Comparison of ENCODE assay signal across 8 mouse cellular contexts in the genomic region with DNA sequence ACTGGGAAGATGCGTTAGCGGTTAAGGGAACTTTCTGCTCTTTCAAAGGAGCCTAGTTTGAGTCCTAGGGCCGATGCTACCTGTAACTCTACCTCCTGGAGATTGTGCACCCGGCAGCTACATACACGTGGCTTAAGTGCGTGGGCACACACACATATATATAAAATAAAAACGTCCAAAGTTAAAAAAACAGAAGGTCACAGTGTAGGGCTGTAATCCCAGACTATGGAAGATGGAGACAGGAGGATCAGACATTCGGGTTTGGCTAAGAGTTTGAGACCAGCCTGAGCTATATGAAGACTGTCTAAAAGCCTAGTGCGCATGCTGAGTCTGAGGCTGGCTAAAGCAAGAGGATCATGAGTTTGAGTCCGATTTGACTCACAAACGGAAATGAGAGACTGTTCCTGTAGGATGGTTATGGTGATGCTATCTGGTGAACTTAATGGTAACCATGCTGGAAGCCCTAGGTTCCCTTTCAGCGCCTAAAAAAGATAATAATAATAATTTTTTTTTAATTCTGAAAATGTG. TPM values are rescaled to one million over a fixed set of nuclear protein-coding genes. Genes with fewer than 3 reads are reported as not detected.
DNase-seq lines count a peak whose midpoint lies in the region; ATAC-seq and TF ChIP-seq lines count a peak whose summit lies in the region.

No protein-coding gene starts in this region.

- peak overlapping the region; percentile 76 for H3K27ac ChIP-seq in lung, postnatal 0 days (ENCODE audit: low read length)
- peak overlapping the region; percentile 71 for H3K27ac ChIP-seq in limb, embryonic 14.5 days (replicated peaks; ENCODE audit: low read depth, low read length)
- peak overlapping the region; percentile 91 for H3K27ac ChIP-seq in stomach, embryonic 15.5 days

- no peaks in the 10 kb centered on the region for H3K9me3 ChIP-seq in lung, postnatal 0 days (ENCODE audit: low read length)
- no peaks in the 10 kb centered on the region for H3K9me3 ChIP-seq in limb, embryonic 14.5 days (ENCODE audit: control insufficient read depth, low read length)
- H3K9me3 ChIP-seq in stomach, embryonic 15.5 days = no peaks in the 10 kb centered on the region

- ATAC-seq in lung, postnatal 0 days = no peak
- peak; percentile 63; the same call in 1 of the 2 replicates for ATAC-seq in erythroblast, adult 5-6 weeks (replicated peaks; ENCODE audit: low FRiP score, poor library complexity, severe bottlenecking)
- no peak for ATAC-seq in limb, embryonic 14.5 days (ENCODE audit: low FRiP score, low read depth)
- ATAC-seq in stomach, embryonic 15.5 days (ENCODE audit: insufficient read depth, low FRiP score, low read depth) = no peak; the same call in 1 of the 2 replicates

- no peak for DNase-seq in lung, postnatal 0 days (ENCODE audit: low spot score)
- no peak for DNase-seq in lung, postnatal 4 days
- DNase-seq in limb, embryonic 14.5 days (ENCODE audit: low spot score) = no peak
- DNase-seq in spleen, adult 12 weeks (ENCODE audit: low spot score) = no peak
- no peak for DNase-seq in cerebellum, adult 11 months
- DNase-seq in layer of hippocampus, adult 9-11 months = no peak

- no peak for TF ChIP-seq CTCF in lung, postnatal 0 days (IDR thresholded peaks at IDR 0.05)

- H3K4me3 ChIP-seq in lung, postnatal 0 days (ENCODE audit: low read depth, low read length) = peak overlapping the region; percentile 95
- H3K4me3 ChIP-seq in limb, embryonic 14.5 days (replicated peaks; ENCODE audit: low read length) = peak overlapping the region; percentile 98
- peak overlapping the region; percentile 99 for H3K4me3 ChIP-seq in stomach, embryonic 15.5 days (replicated peaks)

- H3K4me2 ChIP-seq in lung, postnatal 0 days (replicated peaks; ENCODE audit: low read depth, low read length) = peak overlapping the region; percentile 56
- H3K4me2 ChIP-seq in limb, embryonic 14.5 days (replicated peaks; ENCODE audit: low read depth, low read length, severe bottlenecking) = peak overlapping the region; percentile 70
- peak overlapping the region; percentile 68 for H3K4me2 ChIP-seq in stomach, embryonic 15.5 days

- no peak for TF ChIP-seq POLR2A in limb, embryonic 14.5 days (IDR thresholded peaks at IDR 0.05; ENCODE audit: borderline replicate concordance, extremely low read depth, insufficient read depth, insufficient read length)

- H3K4me1 ChIP-seq in lung, postnatal 0 days (ENCODE audit: insufficient read depth, low read depth, low read length) = peaks cover 9% of the 10 kb centered on the region; the same call in 1 of the 2 replicates
- 0 out of 2 replicates have a peak, but pooled peaks cover 4% of the 10 kb centered on the region for H3K4me1 ChIP-seq in limb, embryonic 14.5 days (ENCODE audit: control insufficient read depth, insufficient read depth, low read length)
- peaks cover 4% of the 10 kb centered on the region; the same call in 1 of the 2 replicates for H3K4me1 ChIP-seq in stomach, embryonic 15.5 days

- WGBS in lung, postnatal 0 days = 7% methylated on average over 12 of the region's 12 CpGs
- WGBS in limb, embryonic 14.5 days = 14% methylated on average over 12 of the region's 12 CpGs
- WGBS in stomach, embryonic 15.5 days = 8% methylated on average over 12 of the region's 12 CpGs

- H3K27me3 ChIP-seq in lung, postnatal 0 days (replicated peaks; ENCODE audit: insufficient read depth, low read length) = no peaks in the 10 kb centered on the region
- H3K27me3 ChIP-seq in limb, embryonic 14.5 days (ENCODE audit: control insufficient read depth, insufficient read depth, low read length) = no peaks in the 10 kb centered on the region
- no peaks in the 10 kb centered on the region for H3K27me3 ChIP-seq in stomach, embryonic 15.5 days (replicated peaks)

- peaks cover 23% of the 10 kb centered on the region; the same call in 1 of the 2 replicates for H3K36me3 ChIP-seq in lung, postnatal 0 days (ENCODE audit: insufficient read depth, low read length)
- peaks cover 30% of the 10 kb centered on the region for H3K36me3 ChIP-seq in limb, embryonic 14.5 days (ENCODE audit: control insufficient read depth, insufficient read depth, low read length)
- peaks cover 16% of the 10 kb centered on the region for H3K36me3 ChIP-seq in stomach, embryonic 15.5 days

- TF ChIP-seq EP300 in lung, postnatal 0 days (IDR thresholded peaks at IDR 0.05) = no peak

- H3K9ac ChIP-seq in lung, postnatal 0 days (replicated peaks; ENCODE audit: low read depth) = peak overlapping the region; percentile 37
- H3K9ac ChIP-seq in limb, embryonic 14.5 days (ENCODE audit: low read depth, low read length, severe bottlenecking) = peak overlapping the region; percentile 47
- peak overlapping the region; percentile 33; the same call in 1 of the 2 replicates for H3K9ac ChIP-seq in stomach, embryonic 15.5 days

RNA-seq across cellular contexts. Expression of gene Pnp, which starts 0.7 kb away (rescaled TPM):
- 74.6 and 76.8 TPM in 2 replicates for polyA plus RNA-seq in lung, postnatal 0 days (2015; fragmentation: Nextera tagmentation; extraction: Ambion mirVana)
- total RNA-seq in erythroblast, adult 5-6 weeks (2015; ENCODE audit: low replicate concordance) = 357 and 415 TPM in 2 replicates
- total RNA-seq in erythroblast, adult 5-6 weeks (2017; ENCODE audit: low replicate concordance) = 529 and 542 TPM in 2 replicates
- 37.7 and 42.1 TPM in 2 replicates for polyA plus RNA-seq in limb, embryonic 14.5 days (2012; rRNA removed)
- 52.4 and 52.6 TPM in 2 replicates for polyA plus RNA-seq in limb, embryonic 14.5 days (2014; fragmentation: Nextera tagmentation; extraction: Ambion mirVana)
- polyA plus RNA-seq in stomach, embryonic 15.5 days (2015; fragmentation: Nextera tagmentation; extraction: Ambion mirVana) = 73.9 and 75.7 TPM in 2 replicates

RNA-seq across cellular contexts. Expression of gene Pip4p1, which starts 0.9 kb away (rescaled TPM):
- polyA plus RNA-seq in lung, postnatal 0 days (2015; fragmentation: Nextera tagmentation; extraction: Ambion mirVana) = 52.0 and 52.3 TPM in 2 replicates
- 19.6 and 22.3 TPM in 2 replicates for total RNA-seq in erythroblast, adult 5-6 weeks (2015; ENCODE audit: low replicate concordance)
- 18.0 and 21.5 TPM in 2 replicates for total RNA-seq in erythroblast, adult 5-6 weeks (2017; ENCODE audit: low replicate concordance)
- polyA plus RNA-seq in limb, embryonic 14.5 days (2012; rRNA removed) = 82.3 and 122 TPM in 2 replicates
- 50.3 and 54.0 TPM in 2 replicates for polyA plus RNA-seq in limb, embryonic 14.5 days (2014; fragmentation: Nextera tagmentation; extraction: Ambion mirVana)
- polyA plus RNA-seq in stomach, embryonic 15.5 days (2015; fragmentation: Nextera tagmentation; extraction: Ambion mirVana) = 50.9 and 51.8 TPM in 2 replicates

RNA-seq across cellular contexts. Expression of gene Apex1, which starts 6.8 kb away (rescaled TPM):
- 52.4 and 61.2 TPM in 2 replicates for polyA plus RNA-seq in lung, postnatal 0 days (2015; fragmentation: Nextera tagmentation; extraction: Ambion mirVana)
- 21.9 and 26.3 TPM in 2 replicates for total RNA-seq in erythroblast, adult 5-6 weeks (2015; ENCODE audit: low replicate concordance)
- total RNA-seq in erythroblast, adult 5-6 weeks (2017; ENCODE audit: low replicate concordance) = 12.3 and 13.4 TPM in 2 replicates
- 127 and 143 TPM in 2 replicates for polyA plus RNA-seq in limb, embryonic 14.5 days (2012; rRNA removed)
- polyA plus RNA-seq in limb, embryonic 14.5 days (2014; fragmentation: Nextera tagmentation; extraction: Ambion mirVana) = 218 and 219 TPM in 2 replicates
- 179 and 204 TPM in 2 replicates for polyA plus RNA-seq in stomach, embryonic 15.5 days (2015; fragmentation: Nextera tagmentation; extraction: Ambion mirVana)

RNA-seq across cellular contexts. Expression of gene Osgep, which starts 6.9 kb away (rescaled TPM):
- polyA plus RNA-seq in lung, postnatal 0 days (2015; fragmentation: Nextera tagmentation; extraction: Ambion mirVana) = 96.7 and 102 TPM in 2 replicates
- 6.5 and 19.2 TPM in 2 replicates for total RNA-seq in erythroblast, adult 5-6 weeks (2015; ENCODE audit: low replicate concordance)
- 13.0 and 13.4 TPM in 2 replicates for total RNA-seq in erythroblast, adult 5-6 weeks (2017; ENCODE audit: low replicate concordance)
- polyA plus RNA-seq in limb, embryonic 14.5 days (2012; rRNA removed) = 116 and 137 TPM in 2 replicates
- 163 and 164 TPM in 2 replicates for polyA plus RNA-seq in limb, embryonic 14.5 days (2014; fragmentation: Nextera tagmentation; extraction: Ambion mirVana)
- polyA plus RNA-seq in stomach, embryonic 15.5 days (2015; fragmentation: Nextera tagmentation; extraction: Ambion mirVana) = 132 and 145 TPM in 2 replicates

RNA-seq across cellular contexts. Expression of gene Gm49342, which starts 12.8 kb away (rescaled TPM):
- polyA plus RNA-seq in lung, postnatal 0 days (2015; fragmentation: Nextera tagmentation; extraction: Ambion mirVana) = not detected in 2 replicates
- not detected in 2 replicates for total RNA-seq in erythroblast, adult 5-6 weeks (2015; ENCODE audit: low replicate concordance)
- not detected in 2 replicates for total RNA-seq in erythroblast, adult 5-6 weeks (2017; ENCODE audit: low replicate concordance)
- polyA plus RNA-seq in limb, embryonic 14.5 days (2012; rRNA removed) = 42.1 and 42.8 TPM in 2 replicates
- not detected in 2 replicates for polyA plus RNA-seq in limb, embryonic 14.5 days (2014; fragmentation: Nextera tagmentation; extraction: Ambion mirVana)
- polyA plus RNA-seq in stomach, embryonic 15.5 days (2015; fragmentation: Nextera tagmentation; extraction: Ambion mirVana) = not detected in 2 replicates
